Mouse (Mus musculus): Measurements from ENCODE around the gene Paf1. TPM values are rescaled to one million over a fixed set of nuclear protein-coding genes. Genes with fewer than 3 reads are reported as not detected.
"Not testable (repeated sequence)": the region's sequence is repeated elsewhere in the genome, so short reads cannot be mapped to it uniquely, and the experiment has no call there.

The Paf1 gene
- polyA plus RNA-seq, 1 experiment: 82.5 TPM

- Histone ChIP-seq H3K4me3 (ENCODE audit: insufficient read depth, low read length) (peak overlapping the region; percentile 24), H3K27ac (ENCODE audit: insufficient read depth, low read length) (peak overlapping the region; percentile 99), H3K4me1 (ENCODE audit: control insufficient read depth, insufficient read depth, low read length) (peaks cover 10% of the 10 kb centered on the region; the same call in 1 of the 2 replicates)
- no peak for TF ChIP-seq CTCF (IDR thresholded peaks at IDR 0.05; ENCODE audit: borderline replicate concordance, insufficient read depth, low read length)
- no peak for TF ChIP-seq POLR2A (IDR thresholded peaks at IDR 0.05; ENCODE audit: low read depth, low read length)
Observed at GRCm38 (mm10) chr7:28381938-28382337, 10.8 kb upstream of the Paf1 start.

DNA sequence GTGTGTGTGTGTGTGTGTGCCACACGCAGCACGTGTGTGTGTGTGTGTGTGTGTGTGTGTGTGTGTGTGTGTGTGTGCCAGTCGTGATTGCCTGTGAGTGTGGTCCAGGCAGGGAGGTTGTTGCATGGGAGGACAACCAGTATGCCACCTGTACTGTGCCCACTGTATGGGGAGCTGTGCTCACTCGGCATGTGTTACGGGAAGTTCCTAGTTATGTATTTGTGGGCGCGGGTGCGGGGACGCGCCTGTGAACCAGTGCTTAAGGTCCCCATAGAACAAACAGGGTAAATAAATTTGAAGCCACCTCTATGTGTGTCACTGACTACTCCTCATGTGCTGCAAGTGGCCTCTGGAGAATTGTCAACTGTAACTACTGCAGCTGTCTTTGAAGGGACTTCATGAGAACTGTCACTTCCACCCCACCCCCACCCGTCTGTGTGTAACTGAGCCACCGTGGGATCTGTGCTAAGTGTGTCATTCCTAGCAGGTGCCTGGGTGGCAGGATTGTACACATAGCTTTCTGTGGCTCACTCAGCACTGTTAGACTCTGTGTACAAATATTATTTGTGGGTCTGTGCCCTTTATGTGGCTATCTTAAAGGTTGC is 10.3 kb upstream of the Paf1 start:
- Histone ChIP-seq H3K4me3 (ENCODE audit: insufficient read depth, low read length) (no peak overlapping the region), H3K27ac (ENCODE audit: insufficient read depth, low read length) (peak overlapping the region; percentile 99), H3K4me1 (ENCODE audit: control insufficient read depth, insufficient read depth, low read length) (peaks cover 10% of the 10 kb centered on the region; the same call in 1 of the 2 replicates)
- TF ChIP-seq CTCF (IDR thresholded peaks at IDR 0.05; ENCODE audit: borderline replicate concordance, insufficient read depth, low read length) (no peak), POLR2A (IDR thresholded peaks at IDR 0.05; ENCODE audit: low read depth, low read length) (no peak; the same call in 1 of the 2 replicates)

- Histone ChIP-seq H3K27ac (ENCODE audit: insufficient read depth, low read length) (peak overlapping the region; percentile 99; the same call in 1 of the 2 replicates), H3K4me3 (ENCODE audit: insufficient read depth, low read length) (no peak overlapping the region), H3K4me1 (ENCODE audit: control insufficient read depth, insufficient read depth, low read length) (peaks cover 10% of the 10 kb centered on the region; the same call in 1 of the 2 replicates)
- TF ChIP-seq POLR2A (IDR thresholded peaks at IDR 0.05; ENCODE audit: low read depth, low read length): no peak
Observed at GRCm38 (mm10) chr7:28382981-28383396, 9.8 kb upstream of the Paf1 start.

DNA sequence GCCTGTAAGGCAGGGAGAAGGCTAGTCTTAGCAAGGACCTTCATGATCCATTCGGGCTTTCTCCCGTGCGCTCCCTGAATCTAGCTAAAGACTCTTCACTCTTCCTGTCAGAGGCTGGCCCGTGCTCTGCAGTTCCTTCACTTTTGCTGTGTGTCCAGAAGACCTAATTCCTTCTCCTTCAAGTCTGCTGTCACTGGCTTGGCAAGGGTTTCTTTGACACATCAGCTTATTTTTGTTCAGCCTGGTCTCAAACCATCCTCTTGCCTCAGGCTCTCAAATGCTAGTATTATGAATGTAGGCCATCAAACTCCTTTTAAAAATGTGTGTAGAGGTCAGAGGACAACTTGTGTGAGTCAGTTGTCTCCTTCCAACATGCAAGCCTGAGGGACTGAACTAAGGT is 9.1 kb upstream of the Paf1 start:
- Histone ChIP-seq H3K27ac (ENCODE audit: insufficient read depth, low read length) (no peak overlapping the region), H3K4me1 (ENCODE audit: control insufficient read depth, insufficient read depth, low read length) (peaks cover 10% of the 10 kb centered on the region; the same call in 1 of the 2 replicates), H3K4me3 (ENCODE audit: insufficient read depth, low read length) (no peak overlapping the region)
- no peak for TF ChIP-seq CTCF (IDR thresholded peaks at IDR 0.05; ENCODE audit: borderline replicate concordance, insufficient read depth, low read length)
- TF ChIP-seq POLR2A (IDR thresholded peaks at IDR 0.05; ENCODE audit: low read depth, low read length): no peak

DNA sequence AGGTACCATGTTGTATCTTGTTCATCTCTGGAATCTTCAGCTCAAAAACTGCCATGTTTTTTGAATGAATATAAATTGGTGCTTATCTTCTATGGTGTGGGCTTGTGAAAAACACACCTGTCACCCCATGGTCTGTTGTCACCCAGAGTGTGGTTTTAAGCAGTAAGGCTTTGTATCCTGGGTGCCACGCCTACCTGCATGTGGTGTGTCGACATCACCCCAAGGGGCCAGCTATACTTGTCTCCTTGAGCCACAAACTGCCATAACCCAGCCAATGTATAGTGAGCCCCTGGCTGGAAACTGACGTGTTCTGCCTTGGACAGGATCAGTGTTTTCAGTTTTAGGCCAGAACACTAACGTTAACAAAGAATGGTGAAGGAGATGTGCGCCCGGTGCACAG is 8.6 kb upstream of the Paf1 start:
- no peak overlapping the region for H3K27ac ChIP-seq (ENCODE audit: insufficient read depth, low read length)

DNA sequence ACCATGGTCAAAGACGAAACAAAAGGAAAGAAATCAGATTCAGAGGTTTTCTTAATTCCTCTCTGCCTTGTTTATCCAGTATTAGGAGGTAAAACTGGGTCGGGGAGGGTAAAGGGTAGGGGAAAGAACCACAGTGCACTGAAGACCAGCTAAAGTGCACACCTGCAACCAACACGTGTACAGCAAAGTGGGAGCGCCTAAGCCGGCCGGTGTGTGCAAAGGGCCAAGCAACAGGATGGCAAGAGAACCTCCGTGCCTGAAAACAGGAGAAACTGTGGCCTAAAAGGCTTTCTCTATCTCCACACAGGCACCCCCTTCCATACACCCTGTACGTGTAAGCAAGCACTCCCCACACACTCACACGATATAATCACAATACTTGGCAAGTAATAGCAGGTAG is 7.6 kb upstream of the Paf1 start:
- TF ChIP-seq CTCF (IDR thresholded peaks at IDR 0.05; ENCODE audit: borderline replicate concordance, insufficient read depth, low read length) (no peak), POLR2A (IDR thresholded peaks at IDR 0.05; ENCODE audit: low read depth, low read length) (no peak)

More for the DNA sequence above, 8.6 kb upstream of the Paf1 start:
- no peak overlapping the region for H3K4me3 ChIP-seq (ENCODE audit: insufficient read depth, low read length)
- H3K4me1 ChIP-seq (ENCODE audit: control insufficient read depth, insufficient read depth, low read length): peaks cover 10% of the 10 kb centered on the region; the same call in 1 of the 2 replicates
- TF ChIP-seq POLR2A (IDR thresholded peaks at IDR 0.05; ENCODE audit: low read depth, low read length) (no peak), CTCF (IDR thresholded peaks at IDR 0.05; ENCODE audit: borderline replicate concordance, insufficient read depth, low read length) (no peak)

GRCm38 (mm10) chr7:28386007-28386406 is 6.7 kb upstream of the Paf1 start:
- Histone ChIP-seq H3K4me1 (ENCODE audit: control insufficient read depth, insufficient read depth, low read length) (peaks cover 8% of the 10 kb centered on the region; the same call in 1 of the 2 replicates), H3K27ac (ENCODE audit: insufficient read depth, low read length) (no peak overlapping the region), H3K4me3 (ENCODE audit: insufficient read depth, low read length) (no peak overlapping the region)
- TF ChIP-seq POLR2A (IDR thresholded peaks at IDR 0.05; ENCODE audit: low read depth, low read length) (no peak), CTCF (IDR thresholded peaks at IDR 0.05; ENCODE audit: borderline replicate concordance, insufficient read depth, low read length) (no peak)

More for the DNA sequence above, 7.6 kb upstream of the Paf1 start:
- Histone ChIP-seq H3K27ac (ENCODE audit: insufficient read depth, low read length) (no peak overlapping the region), H3K4me3 (ENCODE audit: insufficient read depth, low read length) (no peak overlapping the region), H3K4me1 (ENCODE audit: control insufficient read depth, insufficient read depth, low read length) (peaks cover 10% of the 10 kb centered on the region; the same call in 1 of the 2 replicates)

GRCm38 (mm10) chr7:28386462-28386861 is 6.3 kb upstream of the Paf1 start:
- no peak overlapping the region for H3K27ac ChIP-seq (ENCODE audit: insufficient read depth, low read length)
- TF ChIP-seq CTCF (IDR thresholded peaks at IDR 0.05; ENCODE audit: borderline replicate concordance, insufficient read depth, low read length) (peak; percentile 97), POLR2A (IDR thresholded peaks at IDR 0.05; ENCODE audit: low read depth, low read length) (no peak)
- peaks cover 8% of the 10 kb centered on the region; the same call in 1 of the 2 replicates for H3K4me1 ChIP-seq (ENCODE audit: control insufficient read depth, insufficient read depth, low read length)
- H3K4me3 ChIP-seq (ENCODE audit: insufficient read depth, low read length): no peak overlapping the region

GRCm38 (mm10) chr7:28386877-28387276 is 5.9 kb upstream of the Paf1 start:
- H3K4me3 ChIP-seq (ENCODE audit: insufficient read depth, low read length); H3K27ac ChIP-seq (ENCODE audit: insufficient read depth, low read length); H3K4me1 ChIP-seq (ENCODE audit: control insufficient read depth, insufficient read depth, low read length): not testable (repeated sequence)

DNA sequence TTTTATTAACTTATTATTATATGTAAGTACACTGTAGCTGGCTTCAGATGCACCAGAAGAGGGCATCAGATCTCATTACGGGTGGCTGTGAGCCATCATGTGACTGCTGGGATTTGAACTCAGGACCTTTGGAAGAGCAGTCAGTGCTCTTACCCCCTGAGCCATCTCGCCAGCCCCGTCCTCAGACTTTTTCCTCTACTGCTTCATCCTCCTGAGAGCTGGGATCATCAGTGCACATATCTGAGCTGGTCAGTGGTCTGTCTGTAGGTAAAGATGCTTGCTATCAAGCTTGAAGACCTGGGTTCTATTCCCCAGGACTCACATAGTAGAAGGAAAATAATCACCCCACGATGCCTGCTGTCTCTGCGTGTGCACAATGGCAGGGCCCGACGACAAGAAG is 5.4 kb upstream of the Paf1 start:
- not testable (repeated sequence) for H3K4me3 ChIP-seq (ENCODE audit: insufficient read depth, low read length); H3K4me1 ChIP-seq (ENCODE audit: control insufficient read depth, insufficient read depth, low read length); H3K27ac ChIP-seq (ENCODE audit: insufficient read depth, low read length)

- Histone ChIP-seq H3K4me3 (ENCODE audit: insufficient read depth, low read length) (no peak overlapping the region), H3K27ac (ENCODE audit: insufficient read depth, low read length) (no peak overlapping the region)
- no peak for TF ChIP-seq CTCF (IDR thresholded peaks at IDR 0.05; ENCODE audit: borderline replicate concordance, insufficient read depth, low read length)
- TF ChIP-seq POLR2A (IDR thresholded peaks at IDR 0.05; ENCODE audit: low read depth, low read length): no peak
Observed at GRCm38 (mm10) chr7:28390331-28390730, 2.4 kb upstream of the Paf1 start.

More at GRCm38 (mm10) chr7:28390331-28390730, 2.4 kb upstream of the Paf1 start:
- no peaks in the 10 kb centered on the region for H3K4me1 ChIP-seq (ENCODE audit: control insufficient read depth, insufficient read depth, low read length)
